Mouse (Mus musculus): ENCODE measurements around the gene Grik2. TPM values are rescaled to one million over a fixed set of nuclear protein-coding genes. Genes with fewer than 3 reads are reported as not detected.

Grik2 gene
- polyA plus RNA-seq, 1 experiment from 2014 or later: 12.3 TPM

DNA sequence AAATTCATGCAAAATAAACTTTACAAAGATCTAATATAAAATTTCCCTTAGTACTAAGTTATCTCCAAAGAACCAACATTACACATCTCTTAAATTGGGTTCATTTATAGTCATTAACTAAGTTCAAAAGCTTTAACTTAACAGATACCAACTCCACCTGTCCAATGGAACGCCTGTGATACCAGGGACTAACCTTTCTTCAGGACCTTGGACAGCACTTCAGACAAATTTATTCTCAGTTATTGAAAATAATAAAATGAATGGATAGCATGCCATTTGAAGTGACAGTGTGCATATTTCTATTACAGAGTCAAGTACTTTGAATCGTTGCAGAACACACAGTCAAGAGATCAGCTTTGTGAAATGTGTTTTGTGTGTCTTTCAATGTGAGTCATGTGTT, 3.1 kb downstream of the Grik2 start:
- Histone ChIP-seq H3K4me2 (replicated peaks; ENCODE audit: low read depth, low read length) (no peak overlapping the region), H3K36me3 (ENCODE audit: control insufficient read depth, insufficient read depth, low read length) (no peaks in the 10 kb centered on the region), H3K4me3 (ENCODE audit: low read depth, low read length) (no peak overlapping the region), H3K27ac (ENCODE audit: low read depth, low read length) (no peak overlapping the region), H3K9me3 (ENCODE audit: control insufficient read depth, low read length) (no peaks in the 10 kb centered on the region), H3K27me3 (ENCODE audit: control insufficient read depth, insufficient read depth, low read length) (no peaks in the 10 kb centered on the region), H3K9ac (ENCODE audit: low read depth, low read length) (no peak overlapping the region), H3K4me1 (replicated peaks; ENCODE audit: control insufficient read depth, insufficient read depth, low read length) (no peaks in the 10 kb centered on the region)
- peak; percentile 39 for DNase-seq (ENCODE audit: low spot score)
- 45% methylated on average over 2 of the region's 2 CpGs for WGBS
- ATAC-seq (ENCODE audit: low FRiP score): no peak

DNA sequence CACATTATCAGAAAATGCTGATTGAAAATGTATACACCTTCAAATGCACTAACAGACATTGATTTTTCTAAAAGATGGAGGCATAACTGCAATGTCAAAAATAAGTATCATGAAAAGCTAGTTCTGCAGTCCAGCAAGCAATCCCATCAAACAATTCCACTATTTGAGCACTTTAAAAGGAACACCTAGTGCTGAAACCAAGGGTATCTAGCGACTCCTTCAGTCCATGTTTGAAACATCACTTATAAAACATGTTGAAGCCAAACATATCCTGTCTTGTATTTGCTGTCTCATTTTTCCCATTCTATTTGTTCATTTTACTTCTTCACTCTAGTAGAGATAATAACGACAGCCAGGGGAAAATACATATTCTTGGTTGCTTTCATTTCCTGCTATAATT, 3.7 kb downstream of the Grik2 start:
- no peaks in the 10 kb centered on the region for H3K9me3 ChIP-seq (ENCODE audit: control insufficient read depth, low read length)
- ATAC-seq (ENCODE audit: low FRiP score): no peak
- no peak overlapping the region for H3K9ac ChIP-seq (ENCODE audit: low read depth, low read length)
- peak; percentile 46 for DNase-seq (ENCODE audit: low spot score)
- no peaks in the 10 kb centered on the region for H3K36me3 ChIP-seq (ENCODE audit: control insufficient read depth, insufficient read depth, low read length)
- H3K27ac ChIP-seq (ENCODE audit: low read depth, low read length): no peak overlapping the region
- WGBS: 19% methylated on average over 2 of the region's 2 CpGs
- H3K4me3 ChIP-seq (ENCODE audit: low read depth, low read length): no peak overlapping the region
- no peaks in the 10 kb centered on the region for H3K27me3 ChIP-seq (ENCODE audit: control insufficient read depth, insufficient read depth, low read length)
- H3K4me1 ChIP-seq (replicated peaks; ENCODE audit: control insufficient read depth, insufficient read depth, low read length): no peaks in the 10 kb centered on the region
- H3K4me2 ChIP-seq (replicated peaks; ENCODE audit: low read depth, low read length): no peak overlapping the region

DNA sequence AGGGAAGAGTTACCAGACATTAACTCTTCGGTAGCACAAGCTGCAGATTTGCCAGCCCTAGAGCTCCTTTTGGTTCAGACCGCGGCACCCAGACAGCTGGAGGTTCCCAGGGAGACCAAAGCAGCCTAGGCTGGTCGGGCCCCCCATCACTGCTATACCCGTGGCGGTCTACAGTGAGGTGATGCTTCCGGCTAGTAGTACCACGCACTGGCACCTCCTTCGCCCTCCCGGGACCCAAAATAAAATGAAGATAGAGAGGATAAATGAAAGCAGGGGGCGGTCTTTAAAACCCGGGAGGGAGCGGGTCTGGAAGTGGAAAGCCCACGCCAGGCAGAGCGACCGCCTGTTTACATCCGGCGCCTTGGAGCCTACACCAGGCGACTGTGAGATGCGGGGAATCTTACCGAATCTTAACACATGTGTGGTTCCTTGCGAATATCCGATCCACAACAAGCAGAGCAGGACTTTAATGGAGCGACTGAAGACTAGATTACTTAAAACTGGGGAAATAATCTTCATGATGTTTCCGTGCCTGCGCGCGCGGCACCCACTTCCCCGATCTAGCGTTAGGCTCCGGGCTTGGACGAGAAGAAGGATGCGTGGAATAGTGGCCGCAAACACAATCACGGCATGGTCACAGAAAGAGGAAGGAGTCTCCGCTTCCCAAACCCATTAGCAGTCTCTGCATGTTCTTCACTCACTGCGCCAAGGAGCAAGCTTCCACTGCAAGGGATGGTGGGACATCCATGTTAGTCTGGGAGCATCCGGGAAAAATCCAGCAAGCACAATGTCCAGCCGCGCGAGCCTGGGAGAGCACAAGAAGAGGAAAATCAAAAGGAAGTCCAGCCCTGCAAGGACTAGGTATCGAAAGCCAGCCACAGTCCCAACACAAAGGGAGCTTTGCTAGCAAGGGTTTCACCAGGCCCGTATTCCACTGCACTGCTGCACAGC, 5.5 kb downstream of the Grik2 start:
- H3K27me3 ChIP-seq (ENCODE audit: control insufficient read depth, insufficient read depth, low read length): no peaks in the 10 kb centered on the region
- H3K4me2 ChIP-seq (replicated peaks; ENCODE audit: low read depth, low read length): peak overlapping the region; percentile 72
- H3K9me3 ChIP-seq (ENCODE audit: control insufficient read depth, low read length): no peaks in the 10 kb centered on the region
- peak overlapping the region; percentile 79 for H3K27ac ChIP-seq (ENCODE audit: low read depth, low read length)
- peak; percentile 87 for ATAC-seq (ENCODE audit: low FRiP score)
- peak; percentile 73 for DNase-seq (ENCODE audit: low spot score)
- no peaks in the 10 kb centered on the region for H3K36me3 ChIP-seq (ENCODE audit: control insufficient read depth, insufficient read depth, low read length)
- under 1% methylated on average over 44 of the region's 44 CpGs for WGBS
- H3K4me1 ChIP-seq (replicated peaks; ENCODE audit: control insufficient read depth, insufficient read depth, low read length): no peaks in the 10 kb centered on the region
- peak overlapping the region; percentile 73 for H3K9ac ChIP-seq (ENCODE audit: low read depth, low read length)
- peak overlapping the region; percentile 53 for H3K4me3 ChIP-seq (ENCODE audit: low read depth, low read length)

DNA sequence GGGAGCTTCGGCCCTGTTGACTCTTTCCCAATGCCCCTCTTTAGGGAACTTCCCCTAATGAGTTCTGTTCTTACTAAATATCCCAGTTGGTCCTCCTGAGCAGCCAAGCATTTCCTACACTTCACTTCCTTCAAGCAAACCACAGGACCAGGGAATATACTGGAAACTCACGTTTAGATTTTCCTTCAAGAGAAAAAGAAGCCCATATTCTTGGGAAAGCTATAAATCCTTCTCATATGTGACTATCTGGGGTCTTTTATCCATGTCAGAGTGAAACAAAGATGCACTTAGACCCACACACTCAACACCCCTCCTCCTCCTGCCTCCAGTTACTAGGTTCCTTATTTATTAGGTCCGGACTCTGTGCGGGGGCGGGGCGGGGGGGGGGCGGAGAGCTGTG, 6.5 kb downstream of the Grik2 start:
- H3K4me1 ChIP-seq (replicated peaks; ENCODE audit: control insufficient read depth, insufficient read depth, low read length): no peaks in the 10 kb centered on the region
- H3K9me3 ChIP-seq (ENCODE audit: control insufficient read depth, low read length): no peaks in the 10 kb centered on the region
- no peak overlapping the region for H3K27ac ChIP-seq (ENCODE audit: low read depth, low read length)
- H3K4me2 ChIP-seq (replicated peaks; ENCODE audit: low read depth, low read length): peak overlapping the region; percentile 72
- H3K9ac ChIP-seq (ENCODE audit: low read depth, low read length): peak overlapping the region; percentile 73
- ATAC-seq (ENCODE audit: low FRiP score) (peak; percentile 23), DNase-seq (ENCODE audit: low spot score) (no peak)
- no peaks in the 10 kb centered on the region for H3K36me3 ChIP-seq (ENCODE audit: control insufficient read depth, insufficient read depth, low read length)
- 4% methylated on average over 7 of the region's 7 CpGs for WGBS
- H3K27me3 ChIP-seq (ENCODE audit: control insufficient read depth, insufficient read depth, low read length): no peaks in the 10 kb centered on the region
- H3K4me3 ChIP-seq (ENCODE audit: low read depth, low read length): peak overlapping the region; percentile 53

DNA sequence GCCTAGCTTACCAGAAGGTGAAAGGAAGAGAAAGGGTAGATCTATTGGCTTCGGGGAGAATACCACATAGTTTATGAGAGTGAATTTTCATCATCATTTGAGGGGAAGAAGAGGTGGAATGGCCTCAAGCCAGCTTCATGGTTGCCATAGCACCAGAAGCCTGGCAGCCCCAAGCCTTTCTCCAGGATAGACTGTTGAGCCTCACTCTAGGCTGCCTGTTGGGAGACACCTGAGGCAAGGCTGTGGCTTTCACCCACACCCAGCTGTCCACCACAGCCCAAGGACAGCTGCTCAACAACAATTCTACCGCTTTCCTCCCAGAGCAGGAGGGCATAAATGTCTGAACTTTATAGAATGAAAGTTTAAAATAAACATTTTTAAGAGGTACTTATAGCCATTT, 8.1 kb downstream of the Grik2 start:
- Histone ChIP-seq H3K27me3 (ENCODE audit: control insufficient read depth, insufficient read depth, low read length) (no peaks in the 10 kb centered on the region), H3K4me1 (replicated peaks; ENCODE audit: control insufficient read depth, insufficient read depth, low read length) (no peaks in the 10 kb centered on the region), H3K27ac (ENCODE audit: low read depth, low read length) (no peak overlapping the region), H3K9me3 (ENCODE audit: control insufficient read depth, low read length) (no peaks in the 10 kb centered on the region), H3K9ac (ENCODE audit: low read depth, low read length) (no peak overlapping the region), H3K4me2 (replicated peaks; ENCODE audit: low read depth, low read length) (no peak overlapping the region), H3K36me3 (ENCODE audit: control insufficient read depth, insufficient read depth, low read length) (no peaks in the 10 kb centered on the region), H3K4me3 (ENCODE audit: low read depth, low read length) (no peak overlapping the region)
- DNase-seq (ENCODE audit: low spot score) (no peak), ATAC-seq (ENCODE audit: low FRiP score) (no peak)
- WGBS: 74% methylated on average over 2 of the region's 2 CpGs

DNA sequence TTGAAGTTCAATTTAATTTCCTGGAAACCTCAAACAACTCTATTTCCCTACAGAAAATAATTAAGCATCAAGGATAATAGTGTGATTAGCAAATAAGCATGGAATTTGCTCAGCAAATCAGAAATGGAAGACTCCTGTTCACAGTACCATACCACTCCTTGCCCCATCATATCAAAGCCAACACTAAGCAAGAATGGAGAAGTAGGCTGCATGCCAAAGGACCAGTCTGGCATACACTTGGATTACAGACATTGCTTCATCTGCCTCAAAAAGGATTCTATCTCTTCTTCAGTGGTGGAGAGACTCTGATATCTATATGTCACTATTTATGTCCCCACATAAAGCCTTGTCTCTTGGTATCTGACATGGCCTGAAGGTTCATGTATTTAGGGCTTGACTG, 19.7 kb downstream of the Grik2 start:
- H3K36me3 ChIP-seq (ENCODE audit: control insufficient read depth, insufficient read depth, low read length): no peaks in the 10 kb centered on the region
- H3K27ac ChIP-seq (ENCODE audit: low read depth, low read length): no peak overlapping the region
- H3K9ac ChIP-seq (ENCODE audit: low read depth, low read length): no peak overlapping the region
- H3K9me3 ChIP-seq (ENCODE audit: control insufficient read depth, low read length): no peaks in the 10 kb centered on the region
- DNase-seq (ENCODE audit: low spot score): no peak
- no peaks in the 10 kb centered on the region for H3K27me3 ChIP-seq (ENCODE audit: control insufficient read depth, insufficient read depth, low read length)
- H3K4me1 ChIP-seq (replicated peaks; ENCODE audit: control insufficient read depth, insufficient read depth, low read length): no peaks in the 10 kb centered on the region
- no peak overlapping the region for H3K4me2 ChIP-seq (replicated peaks; ENCODE audit: low read depth, low read length)
- no peak overlapping the region for H3K4me3 ChIP-seq (ENCODE audit: low read depth, low read length)
- ATAC-seq (ENCODE audit: low FRiP score): no peak

DNA sequence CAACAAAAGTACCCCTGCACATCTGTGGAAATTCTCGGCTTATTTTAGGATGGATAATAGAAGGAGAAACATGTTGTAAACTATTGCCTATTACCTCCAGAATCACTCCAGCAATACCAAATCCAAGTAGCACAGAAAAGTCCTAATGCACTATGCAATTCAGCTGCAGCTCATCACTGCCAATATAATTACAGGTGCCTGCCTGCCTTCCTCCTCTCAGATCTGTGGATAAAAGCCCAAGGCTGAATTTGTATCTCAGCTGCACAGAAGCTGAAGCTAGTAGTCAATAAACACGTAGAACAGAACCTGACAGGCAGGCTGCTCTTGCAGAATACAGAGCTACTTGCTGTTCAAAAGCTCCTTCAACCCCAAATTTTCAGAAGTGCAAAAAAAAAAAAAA, 21.0 kb downstream of the Grik2 start:
- Histone ChIP-seq H3K36me3 (ENCODE audit: control insufficient read depth, insufficient read depth, low read length) (no peaks in the 10 kb centered on the region), H3K27ac (ENCODE audit: low read depth, low read length) (no peak overlapping the region), H3K9me3 (ENCODE audit: control insufficient read depth, low read length) (no peaks in the 10 kb centered on the region), H3K9ac (ENCODE audit: low read depth, low read length) (no peak overlapping the region), H3K27me3 (ENCODE audit: control insufficient read depth, insufficient read depth, low read length) (no peaks in the 10 kb centered on the region), H3K4me1 (replicated peaks; ENCODE audit: control insufficient read depth, insufficient read depth, low read length) (no peaks in the 10 kb centered on the region), H3K4me2 (replicated peaks; ENCODE audit: low read depth, low read length) (no peak overlapping the region), H3K4me3 (ENCODE audit: low read depth, low read length) (no peak overlapping the region)
- no peak for ATAC-seq (ENCODE audit: low FRiP score)
- WGBS: 67% methylated on average over 2 of the region's 2 CpGs
- DNase-seq (ENCODE audit: low spot score): no peak

DNA sequence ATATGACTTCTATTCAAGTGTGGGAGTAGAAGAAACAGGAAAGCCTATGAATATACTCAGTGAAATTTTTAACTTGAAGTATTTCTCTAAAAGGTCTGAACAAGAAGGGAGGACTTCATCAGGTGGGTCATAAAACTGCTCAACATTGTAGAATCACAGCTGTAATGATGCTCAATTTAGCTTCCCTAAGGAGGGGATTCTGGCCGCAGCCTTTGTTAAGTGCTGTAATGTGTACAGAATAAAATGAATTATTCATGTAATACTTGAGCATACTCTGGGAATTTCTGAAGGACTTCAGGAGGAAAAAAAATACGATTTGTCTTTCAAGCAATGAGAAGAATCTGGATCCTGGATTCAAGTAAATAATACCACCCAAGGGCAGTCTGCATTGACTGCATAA, 26.0 kb downstream of the Grik2 start:
- no peak for ATAC-seq (ENCODE audit: low FRiP score)

DNA sequence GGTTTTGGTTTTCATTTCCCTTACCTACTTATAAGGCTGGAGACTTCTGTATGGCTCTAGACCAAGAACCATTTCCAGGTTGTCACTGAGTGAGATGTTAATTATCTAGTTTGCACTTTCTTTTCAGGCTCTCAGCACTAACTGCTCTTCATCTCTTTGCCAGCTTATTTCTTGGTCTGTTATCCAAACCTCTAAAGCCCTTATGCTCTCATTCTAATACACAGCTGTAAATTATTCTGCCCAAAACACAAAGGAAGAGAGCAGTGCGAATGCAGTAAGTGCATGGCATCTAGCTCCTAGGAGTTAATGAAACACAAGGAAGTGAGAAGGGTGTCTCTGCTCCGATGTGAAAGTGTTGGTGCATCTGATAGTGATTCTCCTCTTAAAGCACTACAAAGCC, 36.8 kb downstream of the Grik2 start:
- no peak overlapping the region for H3K4me2 ChIP-seq (replicated peaks; ENCODE audit: low read depth, low read length)
- no peak overlapping the region for H3K4me3 ChIP-seq (ENCODE audit: low read depth, low read length)
- no peak overlapping the region for H3K9ac ChIP-seq (ENCODE audit: low read depth, low read length)
- no peak overlapping the region for H3K27ac ChIP-seq (ENCODE audit: low read depth, low read length)
- no peaks in the 10 kb centered on the region for H3K36me3 ChIP-seq (ENCODE audit: control insufficient read depth, insufficient read depth, low read length)
- H3K27me3 ChIP-seq (ENCODE audit: control insufficient read depth, insufficient read depth, low read length): no peaks in the 10 kb centered on the region
- ATAC-seq (ENCODE audit: low FRiP score) (no peak), DNase-seq (ENCODE audit: low spot score) (no peak)
- H3K9me3 ChIP-seq (ENCODE audit: control insufficient read depth, low read length): no peaks in the 10 kb centered on the region
- no peaks in the 10 kb centered on the region for H3K4me1 ChIP-seq (replicated peaks; ENCODE audit: control insufficient read depth, insufficient read depth, low read length)
- 84% methylated on average over 2 of the region's 2 CpGs for WGBS

More for the DNA sequence above, 26.0 kb downstream of the Grik2 start:
- 66% methylated on average over 2 of the region's 2 CpGs for WGBS
- no peak overlapping the region for H3K9ac ChIP-seq (ENCODE audit: low read depth, low read length)
- H3K4me3 ChIP-seq (ENCODE audit: low read depth, low read length): no peak overlapping the region
- H3K9me3 ChIP-seq (ENCODE audit: control insufficient read depth, low read length): no peaks in the 10 kb centered on the region
- DNase-seq (ENCODE audit: low spot score): no peak
- H3K27ac ChIP-seq (ENCODE audit: low read depth, low read length): no peak overlapping the region
- no peaks in the 10 kb centered on the region for H3K4me1 ChIP-seq (replicated peaks; ENCODE audit: control insufficient read depth, insufficient read depth, low read length)
- no peaks in the 10 kb centered on the region for H3K36me3 ChIP-seq (ENCODE audit: control insufficient read depth, insufficient read depth, low read length)
- no peak overlapping the region for H3K4me2 ChIP-seq (replicated peaks; ENCODE audit: low read depth, low read length)
- H3K27me3 ChIP-seq (ENCODE audit: control insufficient read depth, insufficient read depth, low read length): no peaks in the 10 kb centered on the region
